Mouse (Mus musculus) stomach, embryonic 16.5 days (tissue): Measurements from ENCODE around the gene Mical2. TPM values are rescaled to one million over a fixed set of nuclear protein-coding genes. Genes with fewer than 3 reads are reported as not detected.

ENCODE experiments used
- ATAC-seq: fragments of 200-750 bp; cut with Nextera tagmentation; 2 replicates; pipeline ENCODE4 v1.8.0; 2017; ENCODE audit warnings: moderate number of reproducible peaks, moderate TSS enrichment; ENCODE audit not compliant: insufficient read depth, low FRiP score
- H3K27ac ChIP-seq: fragments of 300-500 bp; sonication (generic); 2 replicates; pipeline ENCODE4 v1.5.1; 2014; ENCODE audit warnings: low read length
- H3K27me3 ChIP-seq: fragments of 300-500 bp; sonication (generic); 2 replicates; pipeline ENCODE4 v1.6.1; 2014; ENCODE audit warnings: low read length, control low read depth, mixed read lengths; ENCODE audit not compliant: control insufficient read depth, insufficient read depth
- H3K36me3 ChIP-seq: fragments of 300-500 bp; sonication (generic); 2 replicates; pipeline ENCODE4 v1.6.1; 2014; ENCODE audit warnings: low read length; ENCODE audit not compliant: control insufficient read depth, insufficient read depth
- H3K4me1 ChIP-seq: fragments of 300-500 bp; sonication (generic); 2 replicates; pipeline ENCODE4 v1.6.1; 2014; ENCODE audit warnings: low read length, control low read depth, mixed read lengths; ENCODE audit not compliant: control insufficient read depth, insufficient read depth
- H3K4me2 ChIP-seq: fragments of 300-500 bp; sonication (generic); 2 replicates; pipeline ENCODE4 v1.6.1; 2014; ENCODE audit warnings: low read depth, low read length, mixed read lengths
- H3K4me3 ChIP-seq: fragments of 300-500 bp; sonication (generic); replicated peaks from 2 replicates; pipeline ENCODE4 v1.5.1; 2014; ENCODE audit warnings: mild to moderate bottlenecking, low read length
- H3K9ac ChIP-seq: fragments of 300-500 bp; sonication (generic); 2 replicates; pipeline ENCODE4 v1.6.1; 2014; ENCODE audit warnings: low read length
- H3K9me3 ChIP-seq: fragments of 300-500 bp; sonication (generic); replicated peaks from 2 replicates; pipeline ENCODE4 v1.6.1; 2016; ENCODE audit warnings: low read length, control low read depth; ENCODE audit not compliant: control insufficient read depth
- WGBS: fragments of 180-500 bp; shearing (Covaris S2); extraction: QIAGEN DNeasy Blood & Tissue Kit; methylation state at CpG from one replicate; pipeline ENCODE4 v1.1.7; 2014; 5-methylcytosine and 5-hydroxymethylcytosine counted together
- polyA plus RNA-seq: library from polyadenylated mRNA; unstranded; fragments of >200 nt; fragmentation: Nextera tagmentation; extraction: Ambion mirVana; gene quantifications from 2 replicates; pipeline ENCODE4 v1.2.1, GENCODE M21; 2015

Mical2 gene
- polyA plus RNA-seq, 1 experiment from 2014 or later, result 13.2 TPM

DNA sequence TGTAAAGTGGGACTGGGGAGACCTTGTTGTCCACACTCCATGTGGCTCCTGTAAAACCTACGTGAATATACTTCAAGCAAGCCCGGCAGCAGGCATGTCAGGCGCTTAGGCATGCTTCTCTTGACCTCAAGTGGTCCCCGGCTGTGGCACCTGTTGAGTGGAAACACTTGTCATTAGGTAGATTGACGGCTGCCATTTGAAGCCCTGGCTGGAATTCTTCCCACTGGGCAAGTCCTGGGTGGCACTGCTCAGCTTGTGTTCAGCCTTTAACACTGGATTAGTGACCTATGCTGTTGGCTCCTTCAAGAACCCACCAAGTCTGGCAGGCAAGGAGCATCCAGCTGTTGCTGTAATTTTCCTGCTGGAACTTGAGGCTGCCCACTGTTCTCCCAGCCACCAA is 63.9 kb downstream of the Mical2 start:
- H3K36me3 ChIP-seq, result no peaks in the 10 kb centered on the region
- H3K9me3 ChIP-seq, result no peaks in the 10 kb centered on the region
- ATAC-seq, result no peak
- no peak overlapping the region for H3K4me2 ChIP-seq
- 80% methylated on average over 5 of the region's 5 CpGs for WGBS
- no peak overlapping the region for H3K4me3 ChIP-seq
- H3K27me3 ChIP-seq, result no peaks in the 10 kb centered on the region
- H3K4me1 ChIP-seq, result peaks cover 13% of the 10 kb centered on the region; the same call in 1 of the 2 replicates
- H3K27ac ChIP-seq, result no peak overlapping the region
- H3K9ac ChIP-seq, result no peak overlapping the region

DNA sequence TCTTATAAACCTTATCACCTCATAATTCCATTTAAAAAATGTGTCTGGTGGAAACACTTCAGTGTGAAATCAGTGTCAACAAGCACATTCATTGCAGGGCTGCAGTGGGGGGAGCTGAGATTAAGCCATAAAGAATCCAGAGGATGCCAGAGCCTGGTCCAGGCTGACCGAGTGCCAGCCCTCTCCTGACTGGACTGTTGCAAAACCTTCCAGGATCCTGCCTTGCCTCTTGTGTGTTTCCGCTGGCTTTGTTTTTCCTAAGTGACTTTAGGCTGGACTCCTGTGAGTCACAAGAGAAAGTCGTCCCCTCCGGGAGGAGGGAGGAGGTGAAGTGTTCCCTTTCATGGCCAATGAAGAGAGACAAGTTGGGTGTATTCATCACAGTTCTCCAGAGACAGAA is 64.3 kb downstream of the Mical2 start:
- peak; percentile 23; the same call in 1 of the 2 replicates for ATAC-seq
- H3K9me3 ChIP-seq, result no peaks in the 10 kb centered on the region
- no peaks in the 10 kb centered on the region for H3K27me3 ChIP-seq
- 47% methylated on average over 4 of the region's 4 CpGs for WGBS
- no peak overlapping the region for H3K4me3 ChIP-seq
- H3K27ac ChIP-seq, result no peak overlapping the region
- no peaks in the 10 kb centered on the region for H3K36me3 ChIP-seq
- H3K4me1 ChIP-seq, result peaks cover 13% of the 10 kb centered on the region; the same call in 1 of the 2 replicates
- H3K9ac ChIP-seq, result no peak overlapping the region
- no peak overlapping the region for H3K4me2 ChIP-seq

DNA sequence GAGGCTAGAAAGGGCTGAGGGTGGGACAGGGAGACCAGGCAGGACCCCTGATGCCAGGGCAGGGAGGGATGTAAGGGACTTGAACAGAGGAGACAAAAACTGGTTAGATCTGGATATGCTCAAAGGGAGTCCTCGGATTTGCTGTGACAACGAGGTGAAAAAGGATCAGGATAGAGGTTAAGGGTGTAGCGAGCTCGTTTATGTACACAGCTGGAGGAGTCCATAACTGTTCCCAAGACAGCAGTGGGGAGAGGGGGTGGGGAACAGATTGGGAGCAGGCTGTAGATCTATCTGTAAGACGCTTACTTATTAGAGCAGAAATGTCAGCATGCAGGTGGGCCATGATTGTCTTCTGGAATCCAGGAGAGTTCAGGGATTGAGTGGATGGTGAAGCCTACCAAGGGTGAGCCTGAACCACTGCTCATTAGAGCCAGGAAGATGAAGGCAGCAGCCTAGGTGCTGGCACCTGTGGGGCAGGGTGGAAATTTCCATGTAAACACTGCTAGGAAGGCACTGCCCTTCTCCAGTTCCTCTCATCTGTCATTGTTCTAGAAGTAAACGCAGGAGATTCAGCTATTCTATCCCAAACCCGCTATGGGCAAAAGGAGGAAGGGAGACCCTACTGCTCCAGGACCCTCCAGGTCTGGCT is 67.9 kb downstream of the Mical2 start:
- H3K27me3 ChIP-seq, result no peaks in the 10 kb centered on the region
- no peak overlapping the region for H3K4me2 ChIP-seq
- no peak overlapping the region for H3K4me3 ChIP-seq
- peaks cover 21% of the 10 kb centered on the region for H3K4me1 ChIP-seq
- ATAC-seq, result peak; percentile 38; the same call in 1 of the 2 replicates
- no peaks in the 10 kb centered on the region for H3K9me3 ChIP-seq
- peak overlapping the region; percentile 18; the same call in 1 of the 2 replicates for H3K27ac ChIP-seq
- no peaks in the 10 kb centered on the region for H3K36me3 ChIP-seq
- H3K9ac ChIP-seq, result no peak overlapping the region
- WGBS, result 36% methylated on average over 7 of the region's 7 CpGs

DNA sequence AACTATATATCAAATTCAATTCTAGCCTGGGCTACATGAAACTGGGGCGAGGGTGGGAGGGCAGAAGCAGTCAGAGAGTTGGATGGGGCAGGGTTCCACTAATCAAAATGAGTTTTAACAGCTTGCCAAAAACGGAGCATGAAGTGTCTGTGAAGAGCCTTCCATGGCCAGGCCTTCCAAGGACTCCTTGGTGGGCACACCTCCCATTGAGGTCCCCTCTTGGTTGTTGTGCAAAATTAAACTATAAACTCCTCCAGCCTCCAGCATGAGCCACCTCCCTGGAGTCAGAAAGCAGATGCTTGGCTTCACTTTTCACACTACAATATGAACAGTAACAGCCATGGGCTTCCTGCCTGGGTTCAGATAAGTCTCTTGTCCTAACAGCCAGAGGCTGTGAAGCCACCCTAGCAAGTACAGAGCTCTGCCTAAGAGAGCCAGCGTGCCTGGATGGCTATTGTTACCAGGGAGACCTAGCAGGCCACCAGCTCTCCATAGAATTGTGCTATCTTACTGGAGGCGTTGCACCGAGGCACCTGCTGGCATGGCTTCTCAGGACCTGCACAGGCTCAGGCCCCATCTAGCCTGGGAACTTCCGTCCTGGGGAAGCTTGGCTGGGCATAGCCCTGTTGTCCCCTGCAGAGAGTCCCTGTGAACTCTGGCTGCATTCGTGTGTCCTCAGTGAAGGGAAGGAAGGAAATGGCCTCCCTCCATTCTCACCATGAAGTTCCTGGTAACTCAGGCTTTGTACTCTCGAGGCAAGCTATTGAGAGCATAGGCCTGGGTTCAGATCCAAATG is 70.0 kb downstream of the Mical2 start:
- Histone ChIP-seq H3K27me3 (no peaks in the 10 kb centered on the region), H3K4me3 (no peak overlapping the region), H3K9ac (no peak overlapping the region), H3K4me2 (no peak overlapping the region), H3K27ac (no peak overlapping the region), H3K36me3 (no peaks in the 10 kb centered on the region), H3K9me3 (no peaks in the 10 kb centered on the region), H3K4me1 (peaks cover 34% of the 10 kb centered on the region)
- ATAC-seq, result no peak
- WGBS, result 74% methylated on average over 8 of the region's 8 CpGs

DNA sequence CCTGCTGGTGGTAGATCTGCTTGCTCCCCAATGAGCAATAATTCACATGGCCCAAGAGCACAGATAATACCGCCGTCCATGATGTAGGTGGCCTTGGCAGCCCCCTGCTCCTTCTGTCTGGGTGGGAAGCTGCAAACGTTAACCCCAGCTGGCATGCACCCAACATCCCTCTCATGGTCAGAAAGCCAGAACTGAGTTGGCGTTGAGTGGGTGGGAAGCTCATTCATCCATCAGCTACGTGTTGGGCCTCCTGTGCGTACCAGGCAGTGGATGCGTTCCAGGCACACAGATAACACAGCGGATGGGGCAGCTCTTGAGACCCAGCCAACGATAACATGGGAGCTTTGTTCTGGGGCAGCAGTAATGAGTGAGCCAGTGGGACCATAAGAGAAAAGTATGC is 72.4 kb downstream of the Mical2 start:
- WGBS, result 56% methylated on average over 9 of the region's 9 CpGs
- Histone ChIP-seq H3K9me3 (no peaks in the 10 kb centered on the region), H3K27me3 (no peaks in the 10 kb centered on the region), H3K4me2 (no peak overlapping the region), H3K9ac (no peak overlapping the region), H3K4me3 (no peak overlapping the region), H3K36me3 (no peaks in the 10 kb centered on the region), H3K4me1 (peaks cover 33% of the 10 kb centered on the region), H3K27ac (0 out of 2 replicates have a peak overlapping the region, but pooled peaks have one; percentile 48)
- no peak for ATAC-seq

DNA sequence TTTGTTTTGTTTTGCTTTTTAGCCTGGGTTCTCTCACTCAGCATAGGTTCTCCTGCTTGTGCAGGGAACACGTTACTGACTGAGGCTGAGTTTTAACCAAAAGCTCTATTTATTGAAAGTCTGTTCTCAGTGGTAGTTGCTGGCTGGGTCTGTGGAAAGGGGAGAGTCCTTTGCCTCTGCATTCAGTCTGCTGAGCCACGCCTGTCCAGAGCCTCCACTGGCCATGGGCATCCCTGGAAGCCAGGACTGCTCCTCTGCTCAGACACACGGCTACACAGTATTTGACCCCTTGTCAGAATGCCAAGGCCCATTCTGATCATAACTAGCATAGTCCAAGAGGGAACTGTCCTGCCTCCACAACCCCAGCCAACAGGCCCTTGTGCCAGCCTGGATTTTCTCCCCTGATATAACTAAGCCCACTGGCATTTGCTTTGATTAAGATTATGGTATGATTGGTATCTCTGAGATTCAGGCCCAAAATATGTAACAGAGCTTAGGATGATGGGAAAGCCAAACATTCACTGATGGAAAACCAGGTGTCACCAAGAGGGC is 73.3 kb downstream of the Mical2 start:
- H3K36me3 ChIP-seq, result no peaks in the 10 kb centered on the region
- WGBS, result 60% methylated on average over 3 of the region's 3 CpGs
- H3K4me2 ChIP-seq, result no peak overlapping the region
- no peak overlapping the region for H3K4me3 ChIP-seq
- ATAC-seq, result no peak
- H3K4me1 ChIP-seq, result peaks cover 26% of the 10 kb centered on the region
- no peaks in the 10 kb centered on the region for H3K9me3 ChIP-seq
- H3K27me3 ChIP-seq, result no peaks in the 10 kb centered on the region
- H3K9ac ChIP-seq, result no peak overlapping the region
- H3K27ac ChIP-seq, result peak overlapping the region; percentile 48

DNA sequence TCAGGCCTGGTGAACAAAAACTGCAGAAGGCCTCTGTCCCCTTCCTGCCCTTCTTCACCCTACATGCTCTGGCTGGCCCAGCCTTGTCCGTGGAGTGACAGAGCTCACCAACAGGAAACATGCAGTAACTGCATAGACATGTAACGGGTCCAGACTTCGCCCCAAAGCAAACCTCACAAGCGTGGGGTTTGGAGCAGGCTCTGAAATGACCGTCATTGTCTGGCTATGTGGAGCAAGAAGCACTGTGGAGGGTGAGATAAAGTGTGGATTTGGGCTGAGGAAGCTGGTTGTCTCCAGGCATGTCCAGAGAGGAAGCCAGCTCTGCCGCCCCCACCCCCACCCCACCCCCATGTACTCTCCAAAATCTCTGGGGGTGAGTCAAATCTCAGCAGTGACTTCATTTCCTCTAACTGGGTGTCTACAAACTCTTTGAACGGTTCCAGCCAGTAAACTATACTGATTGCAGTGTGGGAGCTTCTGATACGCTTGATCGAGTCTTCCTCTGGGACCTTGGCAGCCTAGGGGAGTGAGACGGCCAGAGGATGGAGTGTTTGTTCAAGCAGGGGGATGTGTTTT is 74.0 kb downstream of the Mical2 start:
- H3K9ac ChIP-seq, result 0 out of 2 replicates have a peak overlapping the region, but pooled peaks have one; percentile 27
- ATAC-seq, result 0 out of 2 replicates have a peak, but pooled peaks have one; percentile 19
- peak overlapping the region; percentile 48 for H3K27ac ChIP-seq
- no peaks in the 10 kb centered on the region for H3K36me3 ChIP-seq
- H3K4me3 ChIP-seq, result no peak overlapping the region
- no peaks in the 10 kb centered on the region for H3K27me3 ChIP-seq
- H3K4me2 ChIP-seq, result no peak overlapping the region
- no peaks in the 10 kb centered on the region for H3K9me3 ChIP-seq
- H3K4me1 ChIP-seq, result peaks cover 26% of the 10 kb centered on the region
- WGBS, result 49% methylated on average over 10 of the region's 10 CpGs

DNA sequence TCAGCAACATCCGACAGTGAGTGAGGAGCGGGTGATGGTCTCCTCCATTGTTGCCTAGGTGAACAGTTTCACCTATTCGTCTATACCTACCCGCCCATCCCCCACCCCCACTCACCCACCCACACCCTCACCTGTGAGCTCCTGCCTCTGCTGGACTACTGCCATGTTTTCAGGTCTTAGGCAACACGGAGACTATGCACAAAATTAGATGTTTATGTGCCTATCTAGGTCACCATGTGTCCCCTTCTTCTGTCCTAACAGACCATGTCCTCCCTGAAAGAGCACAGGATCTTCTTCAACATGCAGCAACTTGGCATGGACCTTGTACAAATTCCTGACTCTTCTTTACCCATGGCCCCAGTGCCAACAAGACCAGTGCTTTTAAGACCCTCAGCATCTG is 74.5 kb downstream of the Mical2 start:
- Histone ChIP-seq H3K27me3 (no peaks in the 10 kb centered on the region), H3K9ac (no peak overlapping the region), H3K4me3 (no peak overlapping the region), H3K4me1 (peaks cover 26% of the 10 kb centered on the region), H3K4me2 (no peak overlapping the region), H3K9me3 (no peaks in the 10 kb centered on the region), H3K36me3 (no peaks in the 10 kb centered on the region), H3K27ac (no peak overlapping the region)
- ATAC-seq, result 0 out of 2 replicates have a peak, but pooled peaks have one; percentile 1
- WGBS, result 72% methylated on average over 5 of the region's 5 CpGs

DNA sequence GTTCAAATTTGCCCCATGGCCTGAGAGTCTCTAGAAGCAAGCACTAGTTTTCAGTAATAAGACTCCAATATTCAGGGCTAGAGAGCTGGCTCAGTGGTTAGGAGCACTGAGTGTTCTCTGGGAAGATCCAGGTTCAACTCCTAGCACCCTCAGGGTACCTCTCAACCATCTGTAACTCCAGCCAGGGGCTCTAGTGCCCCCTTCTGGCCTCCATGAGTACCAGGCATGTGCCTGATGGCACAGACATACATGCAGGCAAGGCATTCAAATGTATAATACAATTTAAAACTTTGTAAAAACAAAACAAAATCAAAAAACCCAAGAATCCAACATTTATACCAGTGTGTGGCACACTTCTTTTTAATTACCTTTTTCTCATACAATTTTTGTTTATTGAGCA is 75.4 kb downstream of the Mical2 start:
- ATAC-seq, result no peak
- Histone ChIP-seq H3K9ac (no peak overlapping the region), H3K27ac (no peak overlapping the region), H3K27me3 (no peaks in the 10 kb centered on the region), H3K9me3 (no peaks in the 10 kb centered on the region), H3K36me3 (no peaks in the 10 kb centered on the region), H3K4me1 (peaks cover 26% of the 10 kb centered on the region), H3K4me3 (no peak overlapping the region), H3K4me2 (no peak overlapping the region)
